Mouse (Mus musculus): ENCODE data around the gene Tbc1d23.

DNA sequence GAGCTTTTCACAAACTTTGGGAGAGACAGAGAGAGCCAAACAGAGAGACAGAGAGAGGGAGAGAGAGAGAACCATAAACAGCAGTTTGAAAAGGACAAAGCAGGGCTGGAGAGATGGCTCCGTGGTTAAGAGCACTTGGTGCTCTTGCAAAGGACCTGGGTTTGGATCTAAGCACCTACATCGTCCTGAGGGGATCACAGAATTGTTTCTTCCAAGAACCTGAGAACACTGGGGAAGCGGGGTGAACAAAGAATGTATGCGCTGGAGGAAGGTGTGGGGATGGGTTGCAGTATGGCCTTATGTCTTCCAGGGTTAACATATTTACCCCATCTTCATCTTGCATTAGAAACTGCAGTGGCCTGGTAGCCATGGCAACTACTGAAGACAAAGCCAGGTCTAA, 63.1 kb downstream of the Tbc1d23 start:
- no peak for TF ChIP-seq CTCF (conservative IDR thresholded peaks at IDR 0.05; ENCODE audit: insufficient read depth, insufficient read length, low read depth, low read length)
- TF ChIP-seq POLR2A (IDR thresholded peaks at IDR 0.05; ENCODE audit: low read depth, low read length) = no peak

All from kidney, adult 2 months (tissue).